Mouse (Mus musculus): ENCODE measurements at regions not wholly inside any gene's neighbourhood (a gene's known extent, or its start where the extent isn't known, plus 50 kb on each side); places are given as distances from the start of the nearest gene placed in this dataset.

DNA sequence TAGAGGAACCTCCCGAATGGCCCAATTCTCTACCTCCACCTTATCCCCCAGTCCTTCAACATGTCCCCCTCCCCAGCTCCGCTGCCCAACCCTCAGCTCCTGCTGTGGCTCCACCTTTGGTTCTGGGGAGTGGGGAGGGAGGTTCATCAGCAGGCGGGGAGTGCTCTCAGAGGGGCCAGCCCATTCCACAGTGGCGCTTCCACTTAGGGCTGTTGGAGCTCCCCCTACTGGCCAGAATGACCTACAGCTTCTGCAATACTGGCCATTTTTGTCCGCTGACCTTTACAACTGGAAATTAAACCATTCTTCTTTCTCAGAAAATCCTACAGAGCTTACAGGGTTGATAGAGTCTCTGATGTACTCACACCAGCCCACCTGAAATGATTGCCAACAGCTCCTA, 508.0 kb upstream of the Klhl4 start:
- DNase-seq (ENCODE audit: extremely low read depth, low read depth): no peak

- DNase-seq (ENCODE audit: extremely low read depth, low read depth): no peak
Measured at GRCm38 (mm10) chrX:113993118-113993517, 481.0 kb upstream of the Klhl4 start.

DNA sequence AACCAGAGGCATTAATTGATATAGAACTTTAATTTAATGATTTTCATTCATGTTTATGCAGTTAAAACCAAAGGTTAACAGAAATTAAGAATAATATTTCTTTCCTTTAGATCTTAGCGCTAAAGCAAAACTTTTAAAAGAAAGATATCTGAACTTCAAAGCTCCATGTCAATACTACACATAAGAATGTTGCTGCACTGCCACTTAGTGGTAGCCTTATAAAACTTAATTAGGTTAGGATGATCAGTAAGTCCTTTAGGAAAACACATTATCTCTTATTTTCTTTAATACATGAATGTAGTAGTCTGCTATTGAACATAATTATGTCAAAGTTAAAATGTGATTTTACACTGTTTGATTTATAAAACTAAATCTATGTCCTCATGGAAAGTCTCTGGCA, 432.9 kb upstream of the Klhl4 start:
- DNase-seq (ENCODE audit: extremely low read depth, low read depth): peak; percentile 9

All from MEL-GATA-1-ER (cell line).